Mouse (Mus musculus) CD8-positive naive resting alpha-beta T cell, adult 2 months (primary cell): ENCODE data around the gene Cd2.
A peak's percentile ranks its signal among the peaks of the same experiment; 100 is the strongest.

Source experiments
- DNase-seq, 2 experiments: peaks; one replicate each; pipeline ENCODE4 v3.0.0; 2022; ENCODE audit warnings: low read depth in 2 of 2, low spot score in 2 of 2

Cd2 gene

GRCm38 (mm10) chr3:101293571-101294135, 5.9 kb upstream of the Cd2 start:
- no peak for DNase-seq

GRCm38 (mm10) chr3:101292611-101293010, 4.9 kb upstream of the Cd2 start:
- DNase-seq: no peak

- no peak for DNase-seq
Measured at GRCm38 (mm10) chr3:101290587-101291520, 3.1 kb upstream of the Cd2 start.

- DNase-seq: no peak
Measured at GRCm38 (mm10) chr3:101290036-101290435, 2.3 kb upstream of the Cd2 start.

- DNase-seq: no peak
Measured at GRCm38 (mm10) chr3:101289406-101289805, 1.7 kb upstream of the Cd2 start.

GRCm38 (mm10) chr3:101286336-101287325, 1.1 kb downstream of the Cd2 start:
- DNase-seq: no peak

GRCm38 (mm10) chr3:101285851-101286250, 1.9 kb downstream of the Cd2 start:
- no peak for DNase-seq

- no peak for DNase-seq
Measured at GRCm38 (mm10) chr3:101285021-101285615, 2.6 kb downstream of the Cd2 start.

GRCm38 (mm10) chr3:101283869-101284706, 3.7 kb downstream of the Cd2 start:
- no peak for DNase-seq

GRCm38 (mm10) chr3:101283441-101283840, 4.3 kb downstream of the Cd2 start:
- DNase-seq: no peak

GRCm38 (mm10) chr3:101282556-101283180, 5.1 kb downstream of the Cd2 start:
- no peak for DNase-seq

GRCm38 (mm10) chr3:101281841-101282240, 5.9 kb downstream of the Cd2 start:
- DNase-seq: no peak

GRCm38 (mm10) chr3:101280348-101281311, 7.1 kb downstream of the Cd2 start:
- DNase-seq: no peak

- DNase-seq: no peak
Measured at GRCm38 (mm10) chr3:101279561-101279960, 8.2 kb downstream of the Cd2 start.

GRCm38 (mm10) chr3:101278396-101278795, 9.3 kb downstream of the Cd2 start:
- no peak for DNase-seq

- no peak for DNase-seq
Measured at GRCm38 (mm10) chr3:101277830-101278229, 9.9 kb downstream of the Cd2 start.

GRCm38 (mm10) chr3:101276501-101277320, 11.0 kb downstream of the Cd2 start:
- DNase-seq: peak in 1 of 2 experiments; percentile 54
